Mouse (Mus musculus) brain, embryonic 14.5 days (tissue): ENCODE results near the gene Klhl18.

Source experiments
- CTCF ChIP-seq: fragments of 200-500 bp; IDR thresholded peaks from 2 replicates; pipeline ENCODE4 v1.5.1; 2012; ENCODE audit warnings: inconsistent platforms, mild to moderate bottlenecking, moderate library complexity, borderline replicate concordance; ENCODE audit not compliant: insufficient read depth, insufficient read length; ENCODE audit errors: extremely low read depth
- POLR2A ChIP-seq: fragments of 200-500 bp; IDR thresholded peaks from 2 replicates; pipeline ENCODE4 v1.6.1; 2012; ENCODE audit warnings: mild to moderate bottlenecking, inconsistent platforms, borderline replicate concordance; ENCODE audit not compliant: poor library complexity, insufficient read depth, insufficient read length, severe bottlenecking; ENCODE audit errors: extremely low read depth

GRCm38 (mm10) chr9:110413785-110414184, 62.7 kb downstream of the Klhl18 start:
- TF ChIP-seq POLR2A = no peak
- peak; percentile 54; the same call in 1 of the 2 replicates for TF ChIP-seq CTCF
